Mouse (Mus musculus) common myeloid progenitor, adult 5-6 weeks (primary cell): ENCODE results near the gene Eefsec. TPM values are rescaled to one million over a fixed set of nuclear protein-coding genes. Genes with fewer than 3 reads are reported as not detected.
A peak's percentile ranks its signal among the peaks of the same experiment; 100 is the strongest.

Experiments used
- ATAC-seq: replicated peaks from 2 replicates; pipeline ENCODE4 v1.8.0; 2016; ENCODE audit warnings: low read depth, mild to moderate bottlenecking, moderate TSS enrichment, inconsistent platforms; ENCODE audit not compliant: poor library complexity, severe bottlenecking
- total RNA-seq: library from RNA; stranded (forward); fragments of 200-1000, 187-1606 nt; gene quantifications from 2 replicates; pipeline ENCODE4 v1.2.3, GENCODE M21; 2017

The Eefsec gene
- total RNA-seq, 1 experiment from 2014 or later, result 18.7 TPM

DNA sequence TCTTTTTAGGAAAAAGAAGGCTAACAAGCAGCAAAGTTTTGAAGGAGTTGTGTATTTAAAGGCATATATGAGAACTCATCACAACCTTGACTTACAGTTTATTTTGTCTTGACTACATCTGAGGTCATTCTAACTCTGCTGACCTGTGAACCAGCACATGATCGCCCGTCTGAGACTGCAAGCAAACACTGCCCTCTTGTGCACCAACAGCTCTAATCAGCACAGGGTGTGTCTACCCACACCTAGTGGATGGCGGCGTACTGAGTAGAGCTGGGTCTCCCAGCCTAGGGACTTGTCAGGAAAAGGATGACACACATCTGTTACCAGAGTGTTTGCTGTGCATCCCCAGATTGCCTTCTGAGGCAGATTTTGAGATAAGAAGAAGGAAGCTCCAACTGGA lies 15.1 kb downstream of the Eefsec start:
- ATAC-seq, result peak; percentile 77

DNA sequence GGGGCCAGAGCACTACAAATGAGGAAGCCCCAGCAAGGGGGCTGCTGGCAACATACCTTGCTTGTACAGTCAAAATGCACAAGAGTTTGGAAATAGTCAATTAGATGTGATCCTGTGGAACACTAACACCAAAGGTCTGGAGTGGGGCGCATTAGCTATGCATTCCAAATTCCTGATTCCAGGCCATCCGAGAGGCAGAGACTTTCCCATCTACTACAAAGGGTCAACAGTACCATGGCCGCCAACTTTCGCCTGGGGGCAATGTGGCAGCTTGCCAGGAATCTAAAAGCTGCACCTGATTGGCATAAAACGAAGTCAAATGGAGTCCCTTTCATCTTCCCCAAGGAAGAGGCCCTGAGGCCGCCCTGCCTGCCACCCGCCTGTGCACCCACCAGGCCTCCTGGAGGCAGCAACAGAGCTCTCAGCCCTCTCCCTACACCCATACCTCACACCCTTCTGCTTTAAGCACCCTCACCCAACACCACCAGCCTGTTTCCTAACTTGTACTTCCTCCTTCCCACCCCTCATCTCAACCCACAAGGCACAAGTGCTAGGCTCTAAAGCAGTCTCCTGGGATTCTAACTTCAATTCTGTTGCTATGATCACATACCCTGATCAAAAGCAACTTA lies 30.1 kb downstream of the Eefsec start:
- peak; percentile 64 for ATAC-seq

DNA sequence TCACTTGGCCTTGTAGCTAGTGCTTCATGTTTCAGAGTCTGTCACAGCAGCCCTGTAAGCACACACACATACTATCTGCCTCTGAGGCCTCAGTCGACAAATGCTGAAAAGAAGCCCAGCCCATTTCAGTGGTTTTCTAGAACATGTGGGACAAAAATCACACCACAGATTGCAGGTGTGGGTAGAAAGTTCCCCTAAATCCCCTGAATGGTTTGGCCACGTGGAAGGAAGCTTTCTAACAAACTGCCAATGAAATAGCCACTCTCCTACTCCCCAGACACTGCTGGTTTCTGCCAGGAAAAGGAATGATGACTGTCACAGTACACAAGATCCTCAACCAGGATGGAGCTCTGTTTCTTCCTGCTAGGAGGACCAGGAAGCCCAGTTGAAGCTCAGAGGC lies 33.7 kb downstream of the Eefsec start:
- no peak for ATAC-seq

DNA sequence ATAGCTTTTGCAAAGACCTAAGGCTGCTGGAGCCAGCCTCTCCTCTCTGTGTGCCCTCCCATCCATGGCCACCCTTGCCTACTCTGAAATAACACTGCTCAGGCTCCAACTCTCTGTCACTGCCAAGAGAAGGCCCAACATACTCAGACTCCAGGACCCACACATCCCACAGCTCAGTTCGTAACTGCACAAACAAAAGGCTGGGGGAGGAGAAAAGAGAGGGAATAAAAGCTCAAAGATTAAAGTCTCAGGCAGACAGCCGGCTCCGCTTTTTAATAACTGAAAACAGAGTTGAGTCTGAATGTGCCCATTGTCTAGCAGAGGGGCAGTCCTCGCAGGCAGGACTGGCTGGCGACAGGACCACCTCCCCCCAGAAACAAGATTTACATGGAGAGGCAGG lies 36.8 kb downstream of the Eefsec start:
- ATAC-seq, result no peak

DNA sequence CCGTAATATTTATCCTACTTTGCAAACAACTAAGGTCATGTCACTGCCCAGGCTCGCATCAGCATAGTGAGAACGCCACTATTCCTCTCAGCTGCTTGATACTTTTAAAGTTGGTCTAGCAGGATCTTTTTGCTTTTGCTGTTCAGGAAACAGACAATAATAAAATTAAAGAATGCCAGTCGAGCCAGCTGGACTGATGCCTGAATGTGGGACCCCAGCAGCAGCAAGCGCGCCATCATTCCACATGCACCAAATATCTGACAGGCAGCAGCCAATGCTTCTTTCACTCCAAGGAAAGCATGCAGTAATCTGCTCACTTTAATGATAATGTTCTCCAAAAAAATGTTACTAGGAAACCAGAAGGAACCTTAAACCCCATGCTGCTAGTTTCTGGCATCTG lies 45.9 kb downstream of the Eefsec start:
- no peak for ATAC-seq

DNA sequence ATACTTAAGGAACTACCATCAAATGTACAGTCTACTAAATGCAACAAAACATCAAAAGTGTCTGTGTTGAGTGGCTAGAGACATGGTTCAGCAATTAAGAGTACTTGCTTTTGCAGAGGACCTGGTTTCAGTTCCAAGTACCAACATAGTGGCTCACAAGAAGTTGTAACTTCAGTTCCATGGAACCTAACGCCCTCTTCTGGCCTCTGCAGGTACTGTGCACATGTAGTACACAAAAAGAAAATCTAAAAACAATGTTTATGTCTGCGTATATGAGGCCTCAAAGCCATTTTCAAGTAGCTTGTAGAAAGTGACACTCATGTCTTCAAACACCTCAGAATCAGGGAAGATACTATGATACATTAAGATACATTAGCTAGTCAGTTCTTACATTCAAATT lies 48.4 kb downstream of the Eefsec start:
- ATAC-seq, result no peak

DNA sequence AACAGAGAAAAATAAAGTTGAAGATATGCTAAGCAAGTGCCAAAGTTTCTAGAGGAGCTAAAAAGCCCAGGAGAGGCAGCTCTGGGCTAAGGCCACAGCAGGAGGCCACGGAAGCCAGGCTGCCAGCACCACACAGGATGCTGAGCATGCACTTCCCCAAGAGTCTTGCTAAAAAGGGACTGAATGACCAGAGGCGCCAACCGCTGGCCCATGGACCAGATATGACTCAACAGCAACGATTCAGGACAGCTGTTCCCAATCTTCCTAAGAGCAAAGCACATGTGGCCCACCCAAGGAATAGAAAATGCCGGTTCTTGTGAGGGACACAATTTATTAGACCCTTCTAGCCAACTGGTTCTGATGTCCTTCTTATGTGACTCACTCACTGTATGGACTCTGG lies 57.4 kb downstream of the Eefsec start:
- peak; percentile 34; the same call in 1 of the 2 replicates for ATAC-seq

DNA sequence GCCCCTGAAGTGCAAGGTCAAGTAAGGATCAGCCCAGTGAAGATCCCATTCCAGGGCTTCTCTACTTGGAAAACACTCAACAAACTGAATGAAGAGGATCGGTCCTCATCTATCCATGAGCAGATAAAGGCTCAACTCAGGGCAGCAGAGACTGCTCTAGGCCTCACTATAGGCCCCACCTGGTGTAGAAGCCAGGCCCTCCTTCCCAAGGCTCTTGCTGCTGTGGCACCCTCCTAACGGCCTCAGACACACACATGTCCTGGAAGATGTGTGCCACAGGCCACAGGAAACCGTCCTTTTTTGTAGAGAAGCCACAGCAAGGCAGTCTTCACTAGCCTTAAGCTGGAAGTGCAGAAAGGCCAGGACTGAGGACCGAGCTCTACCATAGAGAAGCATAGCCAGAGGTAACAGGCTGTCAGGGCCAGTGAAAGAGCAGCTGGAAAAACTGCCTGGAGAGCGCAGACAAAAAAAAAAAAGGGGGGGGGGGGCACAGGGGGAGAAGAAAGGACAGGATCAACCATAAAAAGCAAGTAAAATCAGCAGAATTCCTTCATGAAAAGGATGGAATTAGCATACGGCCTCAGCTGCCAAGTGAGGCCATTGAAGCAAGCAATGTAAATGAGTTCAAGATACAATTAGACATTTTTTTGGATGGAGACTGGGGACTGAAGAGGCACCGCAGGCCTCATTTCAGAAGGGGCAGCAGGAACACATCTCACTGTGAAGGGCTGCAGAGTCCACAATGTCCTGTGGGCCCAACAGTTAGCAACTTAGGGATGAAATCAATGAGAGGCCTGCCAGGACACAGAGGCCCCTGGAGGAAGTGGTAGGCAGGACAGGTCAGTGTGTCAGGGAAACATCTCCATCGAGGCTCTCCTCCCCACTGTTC lies 58.3 kb downstream of the Eefsec start:
- no peak for ATAC-seq

DNA sequence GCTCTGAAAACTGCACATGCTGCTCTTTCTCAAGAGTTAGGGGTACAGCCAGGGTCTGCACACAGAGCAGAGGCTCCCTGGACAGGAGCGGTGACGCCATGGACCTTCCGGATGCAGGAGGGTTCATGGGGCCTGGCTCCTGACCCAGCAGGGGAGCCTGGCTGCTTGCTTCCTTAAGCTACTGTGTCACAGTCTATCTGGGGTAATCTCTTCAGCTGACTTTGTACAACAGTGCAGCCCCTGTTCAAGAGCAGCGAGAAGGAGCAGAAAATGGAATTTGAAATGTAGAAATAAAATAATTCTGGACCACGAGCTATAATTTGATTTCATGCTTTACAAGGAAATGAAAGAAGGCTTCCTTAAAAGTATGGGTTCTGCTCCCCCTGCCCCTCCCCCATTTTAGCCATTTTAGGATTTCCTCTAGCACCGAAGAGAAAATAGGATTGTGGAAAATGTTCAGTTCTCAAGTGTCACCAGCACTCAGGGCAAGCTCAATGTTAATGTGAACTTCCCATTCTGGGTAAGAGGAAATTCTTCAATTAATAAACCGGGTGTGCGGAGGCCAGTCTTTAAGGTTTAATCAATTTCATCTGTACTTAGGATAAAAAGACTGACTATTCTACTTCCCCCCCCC lies 61.8 kb downstream of the Eefsec start:
- ATAC-seq, result no peak

DNA sequence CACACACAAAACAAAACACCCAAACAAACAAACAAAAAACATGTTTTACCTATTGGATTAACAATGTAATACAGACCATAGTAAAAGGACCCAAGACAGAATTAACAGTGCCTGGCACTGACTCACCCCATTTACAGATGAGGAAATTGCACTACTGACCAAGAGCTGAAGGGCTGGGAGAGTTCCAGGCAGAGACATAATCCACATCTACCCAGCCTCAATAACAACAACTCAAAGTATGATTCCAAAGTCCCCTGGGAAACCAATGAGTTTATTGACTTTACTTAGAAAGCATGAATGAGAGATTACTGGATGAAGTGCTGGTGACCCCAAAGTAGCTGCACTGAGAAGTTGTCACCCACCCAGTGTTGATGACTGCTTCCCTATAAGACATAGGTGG lies 62.6 kb downstream of the Eefsec start:
- ATAC-seq, result no peak

DNA sequence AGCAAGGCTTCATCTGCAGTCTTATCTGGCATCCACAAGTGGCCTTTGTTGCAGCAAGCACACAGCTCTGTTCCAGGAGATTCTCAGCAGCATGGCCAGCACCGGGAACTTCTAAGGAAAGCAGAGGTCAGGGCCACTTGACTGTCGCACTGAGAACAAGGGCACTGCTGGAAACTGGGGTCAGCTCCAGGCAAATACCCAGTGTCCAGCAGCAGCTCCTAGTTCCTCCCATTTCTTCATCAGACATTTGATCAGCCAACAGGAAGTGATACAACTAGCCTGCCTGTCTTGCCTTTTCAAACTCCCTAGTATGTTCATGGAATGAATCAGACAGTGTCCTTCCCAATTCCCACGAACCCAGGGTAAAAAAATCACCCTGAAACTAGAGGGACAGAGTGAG lies 66.6 kb downstream of the Eefsec start:
- ATAC-seq, result no peak

DNA sequence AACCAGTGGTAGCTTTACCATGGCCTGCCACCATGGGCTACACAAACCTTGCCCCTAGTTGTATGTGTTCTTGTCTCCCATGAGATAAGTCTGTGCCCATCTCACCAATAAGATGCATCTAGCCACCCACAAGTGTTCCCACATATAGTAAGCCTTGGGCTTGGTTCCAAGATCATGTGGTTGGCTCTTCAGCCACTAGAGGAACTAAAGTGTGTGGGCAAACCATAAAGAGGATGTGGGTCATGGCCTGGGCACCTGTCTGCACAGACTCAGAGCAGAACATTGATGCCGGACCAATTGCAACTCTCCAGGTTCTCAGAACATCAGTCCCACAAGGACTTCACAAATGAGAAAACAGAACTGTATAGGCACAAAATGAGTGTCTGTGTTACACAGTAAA lies 67.5 kb downstream of the Eefsec start:
- ATAC-seq, result peak; percentile 94

DNA sequence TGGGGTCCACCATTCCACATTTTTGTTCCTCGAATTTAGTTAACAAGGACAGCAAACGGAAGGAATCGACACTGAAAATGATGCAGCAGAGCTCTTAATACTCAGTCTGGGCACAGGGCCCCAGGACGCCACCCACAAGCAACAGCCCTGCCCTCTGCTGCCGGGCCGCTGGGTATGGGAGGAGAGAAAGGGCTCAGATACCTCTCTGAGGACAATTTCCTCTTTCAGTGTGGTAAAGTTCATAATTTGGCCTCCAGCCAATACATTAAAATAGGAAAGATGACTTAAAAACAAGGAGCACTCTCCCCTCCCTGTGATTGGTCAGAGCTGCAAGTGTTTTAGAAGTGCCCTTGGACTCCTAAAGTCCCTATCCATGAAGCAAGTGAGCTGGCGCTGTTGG lies 72.1 kb downstream of the Eefsec start:
- peak; percentile 51; the same call in 1 of the 2 replicates for ATAC-seq

DNA sequence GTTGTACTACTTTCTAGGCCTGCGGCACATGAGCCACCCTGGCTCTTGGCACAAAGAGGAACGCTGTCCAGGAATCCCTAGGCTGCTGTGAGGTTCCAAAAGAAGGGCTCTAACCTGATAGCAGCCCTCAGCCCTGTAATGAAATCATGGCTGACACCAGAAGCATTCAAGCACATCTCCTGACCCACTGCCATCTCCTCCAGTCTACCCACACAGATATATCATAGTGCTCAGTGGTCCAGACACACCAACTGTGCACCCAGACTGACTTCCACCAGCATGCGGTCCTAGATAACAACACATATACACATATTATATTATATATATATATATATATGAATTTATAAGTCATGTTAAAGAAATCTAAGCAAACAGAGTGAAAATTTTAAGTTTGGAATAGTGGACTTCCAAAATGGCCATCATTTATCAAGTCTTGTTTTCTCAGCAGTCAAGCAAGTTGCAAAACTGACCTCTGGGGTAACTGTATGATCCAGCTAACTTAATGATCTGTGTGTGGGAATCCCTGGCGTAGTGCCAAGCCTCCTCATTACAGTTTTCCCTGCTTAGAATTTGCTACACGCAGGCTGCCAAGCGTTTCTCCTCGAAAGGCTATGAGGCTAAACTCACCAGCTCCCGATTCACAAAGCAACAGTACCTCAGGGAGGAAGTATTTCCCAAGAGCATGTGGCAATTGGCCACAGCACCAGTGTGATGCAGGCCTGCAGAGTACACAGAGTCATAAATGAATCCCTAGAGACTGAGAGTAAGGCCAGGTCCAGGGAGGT lies 76.3 kb downstream of the Eefsec start:
- no peak for ATAC-seq

DNA sequence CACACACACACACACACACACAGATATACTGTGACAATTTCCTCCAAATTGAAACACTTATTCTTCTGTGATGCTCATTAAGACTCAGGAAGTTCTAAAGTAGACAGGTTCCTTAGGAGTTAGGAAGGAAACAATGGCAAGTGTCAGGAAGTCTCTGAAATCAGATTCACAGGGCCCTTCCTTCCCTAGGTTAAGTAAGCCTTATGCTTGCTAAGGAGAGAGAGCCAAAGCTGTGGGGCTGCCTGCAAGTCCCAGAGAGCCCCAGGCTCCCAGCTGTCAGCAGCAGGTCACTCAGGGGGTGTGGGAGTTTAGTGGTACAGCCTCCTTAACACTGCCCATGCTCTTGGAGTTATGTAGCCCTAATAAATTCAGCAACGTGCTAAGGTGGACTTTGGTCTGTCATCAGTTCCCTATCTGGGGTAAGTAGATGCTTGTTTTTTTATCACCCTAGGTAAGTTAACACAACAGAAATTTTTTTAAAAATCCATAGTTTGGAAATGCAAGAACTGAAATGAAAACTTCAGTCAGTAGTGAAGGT lies 82.8 kb downstream of the Eefsec start:
- ATAC-seq, result no peak

DNA sequence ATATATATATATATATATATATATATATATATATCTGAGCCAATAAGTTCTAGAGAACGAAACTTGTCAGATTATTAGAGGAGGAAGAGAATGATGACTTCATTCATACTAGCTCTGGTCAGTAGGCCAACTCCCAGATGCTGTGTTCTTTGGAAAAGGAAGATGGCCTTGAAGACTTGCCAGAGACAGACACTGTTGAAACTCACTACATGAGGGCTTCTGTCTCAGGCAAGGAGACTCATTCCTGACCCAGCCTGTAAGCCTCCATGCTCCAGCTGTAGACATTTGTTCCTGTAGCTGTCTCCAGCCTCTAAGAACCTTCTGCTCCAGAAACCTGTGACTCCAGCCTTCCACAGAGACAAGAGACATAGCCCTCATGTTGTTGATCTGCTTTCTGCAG lies 85.2 kb downstream of the Eefsec start:
- ATAC-seq, result no peak

DNA sequence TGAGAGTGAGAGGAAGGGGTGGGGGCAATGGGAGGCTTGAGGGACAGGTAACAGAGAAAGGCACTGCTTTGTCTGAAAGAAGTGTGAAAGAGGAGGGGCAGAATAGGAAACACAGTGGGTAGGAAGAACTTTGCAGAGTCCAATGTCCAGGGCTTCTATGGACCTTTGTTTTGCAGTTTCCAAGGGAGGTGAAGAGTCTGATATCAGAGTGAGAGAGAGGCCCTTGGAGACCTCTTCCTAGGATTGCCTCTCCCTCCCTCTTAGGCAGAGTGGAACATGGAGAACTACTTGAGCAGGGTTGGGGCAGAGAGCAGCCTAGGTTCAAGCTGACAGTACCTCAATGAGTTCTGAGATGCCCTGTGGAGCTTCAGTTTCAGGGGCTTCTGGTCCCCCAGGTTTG lies 88.1 kb downstream of the Eefsec start:
- ATAC-seq, result no peak

DNA sequence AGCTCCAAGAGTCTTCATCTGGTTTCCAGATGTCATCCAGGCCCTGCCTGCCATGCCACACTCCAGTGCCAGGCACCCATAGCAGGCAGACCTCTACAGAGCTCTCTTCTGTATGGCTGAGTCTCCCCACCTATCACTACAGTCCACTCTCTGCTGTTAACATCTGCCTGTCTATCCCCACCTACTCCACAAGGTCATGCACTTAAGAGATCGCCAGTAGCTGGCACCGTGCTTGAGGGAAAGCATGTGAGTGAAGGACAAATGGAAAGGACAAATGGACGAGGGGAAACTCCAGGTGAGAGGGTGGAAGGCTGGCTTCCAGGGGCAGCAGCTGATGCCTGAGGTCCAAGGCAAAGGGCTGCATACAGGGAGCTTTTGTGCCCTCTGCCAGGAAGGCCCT lies 90.5 kb downstream of the Eefsec start:
- ATAC-seq, result no peak

DNA sequence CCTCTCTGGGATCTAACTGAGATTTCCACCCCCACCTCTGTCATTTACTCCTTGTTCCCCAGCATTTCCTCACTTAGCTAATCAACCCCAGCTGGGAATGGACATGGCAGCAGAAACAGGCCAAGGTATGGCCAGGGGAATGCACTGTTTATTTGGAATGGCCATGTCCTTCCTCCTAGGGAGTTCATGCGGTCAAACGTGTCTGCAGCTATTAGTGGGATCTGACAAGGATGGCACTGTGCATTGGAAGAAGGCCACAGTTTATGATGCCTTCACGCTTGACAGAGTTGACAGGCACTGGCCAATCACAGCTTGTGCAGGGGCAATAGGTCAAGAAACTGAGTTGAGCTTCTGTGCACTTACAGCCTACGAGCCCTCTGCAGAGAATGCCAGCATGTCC lies 93.8 kb downstream of the Eefsec start:
- ATAC-seq, result no peak

DNA sequence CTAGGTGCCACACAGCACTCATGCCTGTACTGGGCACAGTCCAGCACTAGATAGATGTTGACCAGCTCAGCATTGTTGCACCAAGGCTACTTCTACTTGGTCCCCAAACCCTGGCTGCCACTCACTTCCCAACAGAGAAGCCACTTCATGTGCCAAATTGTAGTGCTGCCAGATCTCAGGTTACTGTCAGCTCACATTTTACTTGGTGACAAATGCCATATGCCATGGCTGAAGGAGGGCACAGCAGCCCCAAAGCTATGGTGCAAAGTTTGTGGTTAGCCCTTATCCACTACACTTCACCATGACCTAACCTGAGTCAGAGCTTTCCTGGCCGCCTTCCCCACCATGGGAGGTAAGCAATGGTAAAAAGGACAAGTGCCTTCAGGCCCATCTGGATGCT lies 99.6 kb downstream of the Eefsec start:
- no peak for ATAC-seq
